Comparison of ENCODE assay signal across 8 mouse cellular contexts in genomic region chr6:113623386-113623785, GRCm38 (mm10). TPM values are rescaled to one million over a fixed set of nuclear protein-coding genes. Genes with fewer than 3 reads are reported as not detected.
DNase-seq lines count a peak whose midpoint lies in the region; ATAC-seq and TF ChIP-seq lines count a peak whose summit lies in the region.

No protein-coding gene starts in this region.

- H3K4me2 ChIP-seq in liver, embryonic 12.5 days, result peak overlapping the region; percentile 96

- H3K27me3 ChIP-seq in thymus, adult 2 months (ENCODE audit: control insufficient read depth, insufficient read depth, low read length), result no peaks in the 10 kb centered on the region
- H3K27me3 ChIP-seq in liver, embryonic 12.5 days (replicated peaks), result no peaks in the 10 kb centered on the region

- no peak for TF ChIP-seq POLR2A in thymus, adult 2 months (IDR thresholded peaks at IDR 0.05; ENCODE audit: control insufficient read depth, extremely low read depth, insufficient read depth, low read length, poor library complexity)

- peaks cover 4% of the 10 kb centered on the region; the same call in 1 of the 2 replicates for H3K36me3 ChIP-seq in thymus, adult 2 months (ENCODE audit: control insufficient read depth, insufficient read depth, low read length)
- peaks cover 16% of the 10 kb centered on the region for H3K36me3 ChIP-seq in liver, embryonic 12.5 days

- no peak overlapping the region for H3K27ac ChIP-seq in thymus, adult 2 months (ENCODE audit: control insufficient read depth, insufficient read depth, low read length)
- peak overlapping the region; percentile 88; the same call in 1 of the 2 replicates for H3K27ac ChIP-seq in liver, embryonic 12.5 days

- H3K9me3 ChIP-seq in liver, embryonic 12.5 days (replicated peaks), result no peaks in the 10 kb centered on the region

- H3K9ac ChIP-seq in liver, embryonic 12.5 days, result peak overlapping the region; percentile 83

- H3K4me1 ChIP-seq in thymus, adult 2 months (replicated peaks; ENCODE audit: control insufficient read depth, insufficient read depth, low read length), result peaks cover 10% of the 10 kb centered on the region
- H3K4me1 ChIP-seq in liver, embryonic 12.5 days, result peaks cover 33% of the 10 kb centered on the region

- DNase-seq in cerebellum, adult 11 months, result peak; percentile 17
- DNase-seq in thymus, adult 2 months, result no peak
- no peak for DNase-seq in thymus, postnatal 36 days
- DNase-seq in urinary bladder, postnatal 25 days (ENCODE audit: low spot score), result no peak
- DNase-seq in adipocyte (ENCODE audit: low spot score), result no peak
- DNase-seq in cerebellum, postnatal 4 days (ENCODE audit: low spot score in 2 of 2), result no peak

- WGBS in thymus, adult 2 months, result 48% methylated on average over 5 of the region's 5 CpGs
- 43% methylated on average over 5 of the region's 5 CpGs for WGBS in liver, embryonic 12.5 days (ENCODE audit: insufficient replicate concordance)

- TF ChIP-seq CTCF in thymus, adult 2 months (IDR thresholded peaks at IDR 0.05; ENCODE audit: borderline replicate concordance, control insufficient read depth, extremely low read depth, insufficient read depth, low read length, poor library complexity), result no peak

- H3K4me3 ChIP-seq in thymus, adult 2 months (ENCODE audit: control insufficient read depth, insufficient read depth, low read length), result peak overlapping the region; percentile 25; the same call in 1 of the 2 replicates
- H3K4me3 ChIP-seq in liver, embryonic 12.5 days, result peak overlapping the region; percentile 84

- no peak for ATAC-seq in cerebellum, adult (ENCODE audit: insufficient number of reproducible peaks, low FRiP score, low TSS enrichment)
- no peak; the same call in 1 of the 2 replicates for ATAC-seq in liver, embryonic 12.5 days

RNA-seq across cellular contexts. Expression of gene Vhl, which starts 0.4 kb away (rescaled TPM):
- polyA plus RNA-seq in thymus, adult 2 months (2012; rRNA removed), result 33.5 and 37.9 TPM in 2 replicates
- polyA plus RNA-seq in liver, embryonic 12.5 days (2016; fragmentation: Nextera tagmentation; extraction: Ambion mirVana), result 13.9 and 14.8 TPM in 2 replicates

RNA-seq across cellular contexts. Expression of gene Irak2, which starts 14.9 kb away (rescaled TPM):
- 16.5 and 17.8 TPM in 2 replicates for polyA plus RNA-seq in thymus, adult 2 months (2012; rRNA removed)
- 17.2 and 17.9 TPM in 2 replicates for polyA plus RNA-seq in liver, embryonic 12.5 days (2016; fragmentation: Nextera tagmentation; extraction: Ambion mirVana)

RNA-seq across cellular contexts. Expression of gene Brk1, which starts 18.8 kb away (rescaled TPM):
- 197 and 243 TPM in 2 replicates for polyA plus RNA-seq in thymus, adult 2 months (2012; rRNA removed)
- 106 and 109 TPM in 2 replicates for polyA plus RNA-seq in liver, embryonic 12.5 days (2016; fragmentation: Nextera tagmentation; extraction: Ambion mirVana)

RNA-seq across cellular contexts. Expression of gene Fancd2os, which starts 22.9 kb away (rescaled TPM):
- polyA plus RNA-seq in thymus, adult 2 months (2012; rRNA removed), result not detected in 2 replicates
- polyA plus RNA-seq in liver, embryonic 12.5 days (2016; fragmentation: Nextera tagmentation; extraction: Ambion mirVana), result 0.10 and 0.11 TPM in 2 replicates
